Mouse (Mus musculus): ENCODE data around the gene Nemp1. TPM values are rescaled to one million over a fixed set of nuclear protein-coding genes. Genes with fewer than 3 reads are reported as not detected.

Gene Nemp1
- polyA plus RNA-seq, 1 experiment from 2014 or later = 5.0 TPM

DNA sequence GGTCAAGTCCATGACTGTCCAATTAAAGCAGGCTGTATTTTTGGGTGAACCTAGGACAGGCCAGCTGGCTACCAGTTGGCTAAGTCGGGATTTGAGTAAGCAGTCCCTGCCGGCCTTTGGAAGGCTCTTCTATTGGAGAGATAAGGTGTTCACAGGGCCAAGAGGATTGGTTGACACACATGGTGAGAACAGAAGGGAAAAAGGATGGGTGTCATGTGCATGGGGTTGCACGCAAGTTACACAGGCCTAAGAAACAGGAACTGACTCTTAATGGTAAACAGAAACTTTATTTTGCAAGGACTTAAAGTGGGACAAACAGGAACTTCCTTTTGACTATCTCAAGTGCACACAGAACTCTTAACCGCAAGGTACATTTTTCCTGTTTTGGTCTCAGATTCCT, 70.2 kb downstream of the Nemp1 start:
- Histone ChIP-seq H3K9me3 (ENCODE audit: low read length) (no peaks in the 10 kb centered on the region), H3K4me1 (ENCODE audit: insufficient read depth, low read depth, low read length) (peaks cover 18% of the 10 kb centered on the region; the same call in 1 of the 2 replicates), H3K27me3 (replicated peaks; ENCODE audit: insufficient read depth, low read length) (no peaks in the 10 kb centered on the region), H3K36me3 (ENCODE audit: insufficient read depth, low read length) (peaks cover 3% of the 10 kb centered on the region; the same call in 1 of the 2 replicates), H3K9ac (replicated peaks; ENCODE audit: low read depth) (no peak overlapping the region), H3K4me2 (replicated peaks; ENCODE audit: low read depth, low read length) (no peak overlapping the region), H3K4me3 (ENCODE audit: low read depth, low read length) (no peak overlapping the region), H3K27ac (ENCODE audit: low read length) (peak overlapping the region; percentile 51)
- TF ChIP-seq EP300 (IDR thresholded peaks at IDR 0.05) (peak; percentile 43; the same call in 1 of the 2 replicates), CTCF (IDR thresholded peaks at IDR 0.05) (no peak)
- WGBS = 33% methylated on average over 4 of the region's 4 CpGs
- DNase-seq (ENCODE audit: low spot score) (peak; percentile 65), ATAC-seq (peak; percentile 11; the same call in 1 of the 2 replicates)

DNA sequence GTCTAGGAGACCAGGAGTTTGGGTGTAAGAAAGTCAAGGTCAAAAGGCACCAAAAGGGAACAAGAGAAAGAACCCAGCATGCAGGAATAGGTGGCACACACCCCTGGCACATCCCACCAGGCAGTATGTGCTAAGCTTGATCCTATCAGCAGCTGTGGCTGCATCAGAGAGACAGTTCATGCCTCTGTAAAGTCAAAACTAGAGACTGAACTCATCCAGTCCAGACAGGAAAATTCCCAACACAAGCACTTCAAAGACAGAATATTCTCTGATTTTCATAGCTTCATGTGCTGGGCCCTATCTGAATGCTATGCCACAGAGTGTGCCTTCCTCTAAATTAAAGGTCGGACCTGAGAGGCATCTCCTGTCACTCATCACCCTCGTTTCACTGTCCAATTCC, 70.9 kb downstream of the Nemp1 start:
- Histone ChIP-seq H3K27me3 (replicated peaks; ENCODE audit: insufficient read depth, low read length) (no peaks in the 10 kb centered on the region), H3K36me3 (ENCODE audit: insufficient read depth, low read length) (peaks cover 9% of the 10 kb centered on the region; the same call in 1 of the 2 replicates), H3K9me3 (ENCODE audit: low read length) (no peaks in the 10 kb centered on the region), H3K27ac (ENCODE audit: low read length) (no peak overlapping the region; the same call in 1 of the 2 replicates), H3K4me1 (ENCODE audit: insufficient read depth, low read depth, low read length) (peaks cover 18% of the 10 kb centered on the region; the same call in 1 of the 2 replicates), H3K4me3 (ENCODE audit: low read depth, low read length) (no peak overlapping the region), H3K4me2 (replicated peaks; ENCODE audit: low read depth, low read length) (no peak overlapping the region), H3K9ac (replicated peaks; ENCODE audit: low read depth) (no peak overlapping the region)
- no peak for ATAC-seq
- WGBS = 20% methylated on average over 2 of the region's 2 CpGs
- TF ChIP-seq EP300 (IDR thresholded peaks at IDR 0.05) = no peak
- TF ChIP-seq CTCF (IDR thresholded peaks at IDR 0.05) = no peak
- DNase-seq (ENCODE audit: low spot score) = no peak

DNA sequence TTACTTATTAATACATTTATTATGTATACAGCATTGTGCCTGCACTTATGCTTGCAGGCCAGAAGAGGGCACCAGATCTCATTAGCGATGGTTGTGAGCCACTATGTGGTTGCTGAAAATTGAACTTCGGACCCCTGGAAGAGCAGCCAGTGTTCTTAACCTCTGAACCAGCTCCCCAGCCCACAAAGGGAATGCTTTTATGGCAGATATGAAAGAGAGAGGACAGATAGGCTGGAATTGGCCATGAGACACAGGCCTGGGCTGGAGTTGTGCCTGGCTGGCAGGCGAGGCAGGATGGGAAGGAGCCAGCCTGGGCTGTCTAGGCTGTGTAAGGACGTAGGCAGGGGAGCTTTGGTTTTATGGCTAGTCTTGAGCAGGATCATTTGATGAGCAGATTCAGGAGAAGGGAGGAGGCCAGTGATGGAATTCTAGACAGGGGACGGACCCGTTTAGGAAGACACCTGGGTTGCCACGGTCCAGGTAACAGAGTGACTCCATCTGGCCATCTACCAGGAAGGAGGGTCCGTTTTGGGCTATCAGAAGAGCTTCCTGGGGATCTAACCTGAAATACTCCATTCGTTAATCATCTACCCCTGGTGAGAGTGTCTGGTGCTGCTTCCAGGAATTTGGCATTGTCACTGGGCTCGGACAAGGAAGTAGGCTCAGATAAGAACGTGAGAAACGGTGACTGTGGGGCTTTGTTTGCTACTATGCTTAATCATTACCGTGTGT, 71.6 kb downstream of the Nemp1 start:
- no peak for ATAC-seq
- TF ChIP-seq EP300 (IDR thresholded peaks at IDR 0.05) (no peak), CTCF (IDR thresholded peaks at IDR 0.05) (peak; percentile 80)
- Histone ChIP-seq H3K4me2 (replicated peaks; ENCODE audit: low read depth, low read length) (peak overlapping the region; percentile 68; the same call in 1 of the 2 replicates), H3K4me1 (ENCODE audit: insufficient read depth, low read depth, low read length) (peaks cover 18% of the 10 kb centered on the region; the same call in 1 of the 2 replicates), H3K27ac (ENCODE audit: low read length) (no peak overlapping the region), H3K9ac (replicated peaks; ENCODE audit: low read depth) (no peak overlapping the region), H3K36me3 (ENCODE audit: insufficient read depth, low read length) (peaks cover 16% of the 10 kb centered on the region; the same call in 1 of the 2 replicates), H3K27me3 (replicated peaks; ENCODE audit: insufficient read depth, low read length) (no peaks in the 10 kb centered on the region), H3K9me3 (ENCODE audit: low read length) (no peaks in the 10 kb centered on the region), H3K4me3 (ENCODE audit: low read depth, low read length) (no peak overlapping the region)
- peak; percentile 42 for DNase-seq (ENCODE audit: low spot score)
- 31% methylated on average over 13 of the region's 13 CpGs for WGBS

DNA sequence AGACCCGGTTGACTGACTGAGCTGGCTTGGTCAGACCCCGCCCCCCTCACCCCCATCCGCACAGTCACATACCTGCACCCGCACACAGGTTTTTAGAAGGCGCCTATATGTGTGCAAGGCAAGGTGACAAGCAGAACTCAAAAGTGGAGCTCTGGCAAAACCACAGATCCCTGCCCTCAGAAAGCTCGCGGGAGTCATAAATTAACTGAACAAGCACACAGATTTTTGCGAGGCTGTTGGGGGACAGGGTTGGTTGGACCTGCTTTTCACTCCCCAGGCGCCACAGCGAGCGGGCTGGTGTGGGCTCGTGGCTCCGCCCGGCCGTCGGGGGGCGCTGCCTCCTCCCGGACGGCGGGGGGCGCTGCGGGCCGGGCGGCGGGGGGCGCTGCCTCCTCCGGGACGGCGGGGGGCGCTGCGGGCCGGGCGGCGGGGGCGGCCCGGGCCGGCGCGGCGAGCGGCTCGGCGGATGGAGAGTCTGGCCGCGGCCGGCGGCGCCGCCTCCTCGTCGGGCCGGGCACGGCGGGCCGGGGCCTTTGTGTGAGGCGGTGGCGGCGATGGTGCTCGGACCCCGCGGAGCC, 72.5 kb downstream of the Nemp1 start, which contains the start of gene Zbtb39:
Zbtb39 (plus strand) TSS at position 456 of the 578 bp plus-strand sequence.
- Histone ChIP-seq H3K27me3 (replicated peaks; ENCODE audit: insufficient read depth, low read length) (no peaks in the 10 kb centered on the region), H3K27ac (ENCODE audit: low read length) (peak within 1 kb of the TSS; percentile 83), H3K9me3 (ENCODE audit: low read length) (no peaks in the 10 kb centered on the region), H3K36me3 (ENCODE audit: insufficient read depth, low read length) (peaks cover 24% of the 10 kb centered on the region; the same call in 1 of the 2 replicates), H3K4me1 (ENCODE audit: insufficient read depth, low read depth, low read length) (peaks cover 18% of the 10 kb centered on the region; the same call in 1 of the 2 replicates), H3K9ac (replicated peaks; ENCODE audit: low read depth) (peak within 1 kb of the TSS; percentile 96), H3K4me3 (ENCODE audit: low read depth, low read length) (peak within 1 kb of the TSS; percentile 90), H3K4me2 (replicated peaks; ENCODE audit: low read depth, low read length) (peak within 1 kb of the TSS; percentile 68)
- DNase-seq (ENCODE audit: low spot score) (peak; percentile 85), ATAC-seq (peak; percentile 91)
- 2% methylated on average over 12 of the region's 61 CpGs for WGBS
- TF ChIP-seq CTCF (IDR thresholded peaks at IDR 0.05) (peak; percentile 64), EP300 (IDR thresholded peaks at IDR 0.05) (no peak)

DNA sequence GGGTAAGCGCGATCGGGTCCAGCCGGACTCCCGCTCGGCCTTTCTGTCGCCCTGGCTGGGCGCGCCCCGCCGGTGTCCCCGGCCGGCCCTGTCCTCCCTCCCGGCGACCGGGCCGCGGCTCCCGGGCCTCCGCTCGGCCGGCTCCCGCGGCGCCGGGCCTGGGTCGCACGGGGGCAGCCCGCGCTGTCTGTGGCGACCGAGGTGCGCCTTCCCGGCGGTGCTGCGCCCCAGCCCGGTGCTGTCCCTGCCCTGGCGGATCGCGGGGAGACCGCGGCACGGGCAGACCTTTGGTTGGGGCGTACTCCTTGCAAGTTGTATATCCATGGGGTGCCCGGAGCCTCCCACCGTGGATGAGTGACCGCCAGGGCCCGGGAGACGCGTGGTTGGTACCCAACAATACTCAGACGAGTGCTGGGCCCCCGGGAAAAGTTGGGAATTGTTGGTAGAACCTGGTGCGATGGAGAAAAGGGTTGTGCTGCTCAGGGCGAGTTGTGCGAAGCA, 73.0 kb downstream of the Nemp1 start:
- peak; percentile 44 for DNase-seq (ENCODE audit: low spot score)
- TF ChIP-seq EP300 (IDR thresholded peaks at IDR 0.05) = no peak
- no peak for TF ChIP-seq CTCF (IDR thresholded peaks at IDR 0.05)
- under 1% methylated on average over 39 of the region's 55 CpGs for WGBS
- Histone ChIP-seq H3K9ac (replicated peaks; ENCODE audit: low read depth) (peak overlapping the region; percentile 96), H3K9me3 (ENCODE audit: low read length) (no peaks in the 10 kb centered on the region), H3K4me1 (ENCODE audit: insufficient read depth, low read depth, low read length) (peaks cover 18% of the 10 kb centered on the region; the same call in 1 of the 2 replicates), H3K4me3 (ENCODE audit: low read depth, low read length) (peak overlapping the region; percentile 90), H3K27ac (ENCODE audit: low read length) (peak overlapping the region; percentile 83), H3K4me2 (replicated peaks; ENCODE audit: low read depth, low read length) (peak overlapping the region; percentile 68), H3K36me3 (ENCODE audit: insufficient read depth, low read length) (peaks cover 27% of the 10 kb centered on the region; the same call in 1 of the 2 replicates), H3K27me3 (replicated peaks; ENCODE audit: insufficient read depth, low read length) (no peaks in the 10 kb centered on the region)
- ATAC-seq = peak; percentile 56

DNA sequence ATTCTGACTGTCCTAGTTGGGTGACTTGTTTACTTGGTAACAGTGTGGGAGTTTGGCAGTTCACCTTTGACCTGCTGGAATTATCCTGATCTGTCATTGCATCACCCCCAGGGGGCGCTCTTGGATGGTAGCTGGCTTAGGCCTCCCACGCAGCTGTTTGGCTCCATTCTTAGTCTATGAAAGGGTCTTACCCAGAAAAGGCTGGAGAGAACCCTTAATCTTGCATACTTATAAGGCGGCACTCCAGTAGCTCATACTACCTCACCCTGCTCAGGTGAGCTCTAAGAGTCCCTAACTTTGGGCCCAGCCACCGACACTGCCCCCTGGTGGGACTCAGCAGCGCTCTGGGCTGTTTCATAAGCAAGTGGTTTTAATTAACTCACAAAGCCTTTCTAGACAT, 78.0 kb downstream of the Nemp1 start:
- ATAC-seq = peak; percentile 31; the same call in 1 of the 2 replicates
- no peak overlapping the region for H3K27ac ChIP-seq (ENCODE audit: low read length)
- no peak overlapping the region for H3K4me2 ChIP-seq (replicated peaks; ENCODE audit: low read depth, low read length)
- no peaks in the 10 kb centered on the region for H3K9me3 ChIP-seq (ENCODE audit: low read length)
- H3K9ac ChIP-seq (replicated peaks; ENCODE audit: low read depth) = no peak overlapping the region
- H3K4me1 ChIP-seq (ENCODE audit: insufficient read depth, low read depth, low read length) = peaks cover 10% of the 10 kb centered on the region; the same call in 1 of the 2 replicates
- WGBS = 68% methylated on average over 5 of the region's 5 CpGs
- DNase-seq (ENCODE audit: low spot score) = peak; percentile 57
- H3K36me3 ChIP-seq (ENCODE audit: insufficient read depth, low read length) = peaks cover 43% of the 10 kb centered on the region; the same call in 1 of the 2 replicates
- peak; percentile 70 for TF ChIP-seq CTCF (IDR thresholded peaks at IDR 0.05)
- no peak for TF ChIP-seq EP300 (IDR thresholded peaks at IDR 0.05)
- no peaks in the 10 kb centered on the region for H3K27me3 ChIP-seq (replicated peaks; ENCODE audit: insufficient read depth, low read length)
- no peak overlapping the region for H3K4me3 ChIP-seq (ENCODE audit: low read depth, low read length)
